Mouse (Mus musculus): Measurements from ENCODE around the gene Espn. TPM values are rescaled to one million over a fixed set of nuclear protein-coding genes. Genes with fewer than 3 reads are reported as not detected.

Gene Espn
- polyA plus RNA-seq, 1 experiment from 2014 or later, result 1.6 TPM

DNA sequence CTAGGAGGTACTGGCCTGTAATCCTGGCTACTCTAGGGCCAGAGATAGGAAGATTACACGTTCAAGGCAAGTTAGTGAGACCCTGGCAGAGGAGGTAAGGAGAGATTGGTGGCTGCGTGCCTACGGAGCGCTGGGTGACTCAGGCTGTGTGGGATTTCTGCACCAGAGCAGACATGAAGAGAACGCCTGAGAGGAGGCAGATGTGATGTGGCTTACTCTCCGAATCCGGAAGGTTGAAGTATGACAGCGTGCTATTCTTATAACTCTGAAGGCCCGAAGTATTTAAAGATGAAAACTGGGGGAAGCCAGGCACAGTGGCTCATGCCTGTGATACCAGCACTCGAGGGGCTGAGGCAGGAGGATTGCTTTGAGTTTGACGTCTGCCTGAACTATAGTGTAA, 51.6 kb downstream of the Espn start:
- H3K4me1 ChIP-seq (ENCODE audit: control insufficient read depth, insufficient read depth, low read length), result peaks cover 28% of the 10 kb centered on the region
- no peak overlapping the region for H3K27ac ChIP-seq (replicated peaks; ENCODE audit: low read depth, low read length)
- WGBS, result 81% methylated on average over 11 of the region's 11 CpGs

DNA sequence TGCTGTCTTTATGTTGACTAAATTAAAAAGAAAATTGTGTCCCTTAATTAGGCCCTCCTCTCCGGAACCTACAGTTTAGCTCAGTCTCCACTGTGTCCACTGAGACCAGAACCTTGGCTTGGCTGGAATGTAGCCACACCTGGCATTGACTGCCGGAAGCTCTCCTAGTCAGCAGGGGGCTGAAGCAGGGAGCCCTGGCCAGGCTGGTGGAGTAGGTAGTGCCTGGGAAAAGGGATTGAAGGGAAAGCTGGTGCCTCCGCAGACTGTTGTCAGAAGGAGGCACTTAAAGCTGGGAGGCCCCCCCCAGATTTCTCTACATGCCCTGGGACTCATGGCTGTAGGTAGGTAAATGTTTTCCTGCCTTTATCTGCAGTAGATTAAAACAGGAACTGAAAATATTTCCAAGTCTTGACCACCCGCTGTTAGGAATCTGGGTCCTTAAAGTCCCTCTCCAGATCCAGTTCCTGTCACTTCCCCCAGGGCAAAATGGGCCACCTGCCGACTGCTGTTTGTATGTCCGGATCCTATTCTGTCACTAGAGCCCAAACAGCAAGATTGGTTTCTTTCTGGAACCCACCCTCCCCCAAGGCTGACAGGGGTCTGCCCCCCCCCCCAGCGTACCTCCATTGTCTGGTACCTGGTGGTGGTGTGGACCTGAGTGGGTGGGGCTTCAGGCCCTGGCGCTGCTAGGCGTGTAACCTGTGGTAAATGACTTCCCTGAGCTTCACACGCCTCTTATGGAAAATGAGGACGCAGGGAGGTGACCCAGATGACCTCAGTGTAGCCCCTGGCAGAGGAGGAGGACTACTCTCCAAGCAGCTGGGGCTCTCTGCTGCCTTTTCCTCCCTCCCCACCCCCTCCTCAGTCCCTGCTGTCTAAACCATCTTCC, 54.0 kb downstream of the Espn start:
- no peak for ATAC-seq (ENCODE audit: insufficient number of reproducible peaks, low FRiP score, low TSS enrichment, low read depth)

More for the DNA sequence above, 51.6 kb downstream of the Espn start:
- DNase-seq (ENCODE audit: low spot score) (no peak), ATAC-seq (ENCODE audit: insufficient number of reproducible peaks, low FRiP score, low TSS enrichment, low read depth) (no peak)
- H3K4me2 ChIP-seq (ENCODE audit: low read depth, severe bottlenecking), result no peak overlapping the region
- H3K9me3 ChIP-seq (ENCODE audit: control insufficient read depth, low read length), result no peaks in the 10 kb centered on the region
- H3K27me3 ChIP-seq (ENCODE audit: control insufficient read depth, insufficient read depth, low read length), result no peaks in the 10 kb centered on the region
- H3K36me3 ChIP-seq (ENCODE audit: control insufficient read depth, insufficient read depth, low read length), result peaks cover 3% of the 10 kb centered on the region; the same call in 1 of the 2 replicates
- H3K4me3 ChIP-seq (ENCODE audit: low read depth, low read length), result no peak overlapping the region
- no peak overlapping the region for H3K9ac ChIP-seq (ENCODE audit: low read length)

DNA sequence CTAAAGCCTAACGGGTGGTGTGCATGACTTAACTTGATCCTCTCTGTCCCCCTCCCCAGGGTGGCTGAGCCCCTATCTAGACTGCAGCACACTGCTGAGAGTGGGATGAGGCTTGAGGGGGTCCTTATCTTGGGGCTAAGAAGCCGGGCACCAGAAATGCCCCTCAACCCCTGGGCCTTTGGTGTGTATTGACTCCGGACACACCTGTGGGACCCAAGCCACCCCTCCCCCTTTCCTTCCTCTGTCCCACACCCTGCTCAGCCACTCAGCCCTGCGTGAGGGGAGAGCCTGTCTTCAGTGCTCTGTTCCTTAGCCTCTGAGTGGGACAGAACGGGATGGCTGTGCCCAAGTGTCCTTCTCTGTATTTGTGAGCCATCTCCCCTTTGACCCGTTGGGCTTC, 55.2 kb downstream of the Espn start:
- H3K9ac ChIP-seq (ENCODE audit: low read length), result no peak overlapping the region
- DNase-seq (ENCODE audit: low spot score) (no peak), ATAC-seq (ENCODE audit: insufficient number of reproducible peaks, low FRiP score, low TSS enrichment, low read depth) (no peak)
- WGBS, result 58% methylated on average over 6 of the region's 6 CpGs
- no peaks in the 10 kb centered on the region for H3K36me3 ChIP-seq (ENCODE audit: control insufficient read depth, insufficient read depth, low read length)
- H3K27me3 ChIP-seq (ENCODE audit: control insufficient read depth, insufficient read depth, low read length), result no peaks in the 10 kb centered on the region
- H3K9me3 ChIP-seq (ENCODE audit: control insufficient read depth, low read length), result no peaks in the 10 kb centered on the region
- H3K4me3 ChIP-seq (ENCODE audit: low read depth, low read length), result 0 out of 2 replicates have a peak overlapping the region, but pooled peaks have one; percentile 3
- peaks cover 28% of the 10 kb centered on the region for H3K4me1 ChIP-seq (ENCODE audit: control insufficient read depth, insufficient read depth, low read length)
- no peak overlapping the region for H3K27ac ChIP-seq (replicated peaks; ENCODE audit: low read depth, low read length)
- no peak overlapping the region for H3K4me2 ChIP-seq (ENCODE audit: low read depth, severe bottlenecking)

More for the DNA sequence above, 54.0 kb downstream of the Espn start:
- no peak overlapping the region for H3K4me2 ChIP-seq (ENCODE audit: low read depth, severe bottlenecking)
- H3K27ac ChIP-seq (replicated peaks; ENCODE audit: low read depth, low read length), result no peak overlapping the region; the same call in 1 of the 2 replicates
- no peak for DNase-seq (ENCODE audit: low spot score)
- peaks cover 28% of the 10 kb centered on the region for H3K4me1 ChIP-seq (ENCODE audit: control insufficient read depth, insufficient read depth, low read length)
- no peaks in the 10 kb centered on the region for H3K9me3 ChIP-seq (ENCODE audit: control insufficient read depth, low read length)
- 23% methylated on average over 11 of the region's 11 CpGs for WGBS
- no peak overlapping the region for H3K9ac ChIP-seq (ENCODE audit: low read length)
- H3K36me3 ChIP-seq (ENCODE audit: control insufficient read depth, insufficient read depth, low read length), result no peaks in the 10 kb centered on the region
- H3K27me3 ChIP-seq (ENCODE audit: control insufficient read depth, insufficient read depth, low read length), result no peaks in the 10 kb centered on the region
- no peak overlapping the region for H3K4me3 ChIP-seq (ENCODE audit: low read depth, low read length)

DNA sequence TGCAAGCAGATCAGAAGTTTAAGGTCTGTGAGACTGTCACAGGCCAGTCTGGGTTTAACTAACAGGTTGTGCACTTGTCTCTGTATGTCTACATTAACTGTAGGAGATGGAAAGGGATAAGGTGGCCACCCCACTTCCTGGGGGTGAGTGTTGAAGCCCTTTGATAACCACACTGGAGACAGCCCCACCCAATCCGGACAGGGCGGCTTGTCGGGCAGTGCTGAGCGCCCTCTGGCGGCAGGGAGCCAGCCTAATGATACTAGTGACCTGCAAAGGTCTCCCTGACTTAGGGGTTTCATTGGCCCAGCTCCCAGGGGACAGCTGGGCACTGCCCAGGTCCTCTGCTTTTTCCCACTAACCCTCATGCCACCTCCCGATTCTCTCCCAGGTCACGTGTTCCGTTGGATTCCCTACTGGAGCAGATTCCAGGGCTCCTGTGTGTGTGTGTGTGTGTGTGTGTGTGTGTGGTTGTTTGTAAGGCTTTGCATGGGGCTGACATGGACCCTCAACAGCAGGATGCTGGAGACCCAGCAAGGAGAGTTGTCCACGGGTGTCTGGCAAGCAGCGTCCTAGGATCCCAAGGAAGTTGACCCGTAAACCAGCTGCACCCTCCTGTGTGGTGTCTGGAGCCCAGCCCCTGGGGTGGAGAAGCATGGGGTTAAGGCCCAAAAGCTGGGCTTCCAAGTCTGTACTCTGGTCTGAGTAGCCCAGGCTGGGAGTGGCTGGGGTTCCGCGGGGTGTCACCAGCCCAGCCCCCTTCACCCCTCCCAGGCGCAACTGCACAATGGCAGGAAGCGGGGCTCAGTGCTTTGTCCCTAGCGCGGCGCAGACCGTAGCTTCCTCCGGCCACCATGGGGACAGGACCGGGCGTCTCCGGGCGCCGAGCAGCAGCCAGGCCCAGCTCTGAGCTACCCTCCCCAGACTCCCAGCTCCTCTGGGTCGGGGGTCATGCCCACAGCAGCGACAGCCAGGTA, 55.9 kb downstream of the Espn start:
- peak; percentile 77 for DNase-seq (ENCODE audit: low spot score)

DNA sequence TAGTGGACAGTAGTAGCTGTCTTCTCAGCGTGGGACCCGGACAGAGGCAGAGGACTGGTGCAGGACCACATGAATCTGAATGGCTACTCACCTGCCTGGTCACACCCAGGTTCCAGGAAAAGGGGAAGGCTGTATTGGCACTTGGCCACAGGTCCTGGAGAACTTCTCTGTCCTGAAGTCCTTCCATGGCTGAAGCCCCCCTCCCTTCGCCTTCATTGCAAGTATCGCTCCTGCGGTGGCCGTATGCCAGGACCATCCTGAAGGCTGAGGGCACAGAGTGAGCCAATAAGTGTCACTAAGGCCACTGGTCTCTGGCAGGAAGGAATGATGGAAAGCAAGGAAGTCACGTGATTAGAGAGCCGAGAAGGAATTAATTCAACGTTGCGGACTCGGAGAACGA, 57.9 kb downstream of the Espn start:
- ATAC-seq (ENCODE audit: insufficient number of reproducible peaks, low FRiP score, low TSS enrichment, low read depth) (no peak), DNase-seq (ENCODE audit: low spot score) (no peak)
- H3K27me3 ChIP-seq (ENCODE audit: control insufficient read depth, insufficient read depth, low read length), result no peaks in the 10 kb centered on the region
- WGBS, result 87% methylated on average over 12 of the region's 12 CpGs
- no peaks in the 10 kb centered on the region for H3K36me3 ChIP-seq (ENCODE audit: control insufficient read depth, insufficient read depth, low read length)
- no peak overlapping the region for H3K4me2 ChIP-seq (ENCODE audit: low read depth, severe bottlenecking)
- no peaks in the 10 kb centered on the region for H3K9me3 ChIP-seq (ENCODE audit: control insufficient read depth, low read length)
- no peak overlapping the region for H3K27ac ChIP-seq (replicated peaks; ENCODE audit: low read depth, low read length)
- peaks cover 19% of the 10 kb centered on the region for H3K4me1 ChIP-seq (ENCODE audit: control insufficient read depth, insufficient read depth, low read length)
- H3K4me3 ChIP-seq (ENCODE audit: low read depth, low read length), result no peak overlapping the region
- no peak overlapping the region for H3K9ac ChIP-seq (ENCODE audit: low read length)

More for the DNA sequence above, 55.9 kb downstream of the Espn start:
- 18% methylated on average over 25 of the region's 27 CpGs for WGBS
- Histone ChIP-seq H3K9me3 (ENCODE audit: control insufficient read depth, low read length) (no peaks in the 10 kb centered on the region), H3K36me3 (ENCODE audit: control insufficient read depth, insufficient read depth, low read length) (no peaks in the 10 kb centered on the region), H3K27ac (replicated peaks; ENCODE audit: low read depth, low read length) (no peak overlapping the region), H3K4me1 (ENCODE audit: control insufficient read depth, insufficient read depth, low read length) (peaks cover 25% of the 10 kb centered on the region), H3K9ac (ENCODE audit: low read length) (peak overlapping the region; percentile 3; the same call in 1 of the 2 replicates), H3K27me3 (ENCODE audit: control insufficient read depth, insufficient read depth, low read length) (no peaks in the 10 kb centered on the region), H3K4me3 (ENCODE audit: low read depth, low read length) (0 out of 2 replicates have a peak overlapping the region, but pooled peaks have one; percentile 3), H3K4me2 (ENCODE audit: low read depth, severe bottlenecking) (no peak overlapping the region)
- peak; percentile 19; the same call in 1 of the 2 replicates for ATAC-seq (ENCODE audit: insufficient number of reproducible peaks, low FRiP score, low TSS enrichment, low read depth)

DNA sequence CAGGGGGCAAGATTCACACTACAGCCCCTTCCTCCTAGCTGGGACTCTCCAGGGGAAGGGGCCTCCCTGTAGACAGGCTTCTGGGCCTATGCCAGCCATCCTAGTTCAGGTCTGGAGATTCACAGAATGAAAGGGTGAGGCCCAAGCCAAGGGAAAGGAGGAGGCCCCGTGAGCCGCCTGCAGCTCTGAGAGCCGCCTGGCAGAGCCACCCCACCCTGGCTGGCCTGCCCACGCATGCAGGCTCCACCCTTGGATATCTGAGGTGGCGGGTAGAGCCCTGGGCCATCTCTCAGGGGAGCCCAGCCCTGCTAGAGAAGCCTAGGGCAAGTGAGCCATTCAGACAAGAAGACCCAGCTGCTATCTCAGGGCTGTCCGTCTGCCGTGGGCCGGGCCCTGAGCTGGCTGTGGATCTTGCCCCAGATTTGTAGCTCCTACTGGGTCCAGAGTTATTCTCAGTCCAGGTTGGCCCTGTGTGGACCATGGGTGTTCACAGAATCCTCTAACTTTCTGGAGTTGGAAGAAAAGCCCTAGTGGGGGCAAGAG, 59.3 kb downstream of the Espn start:
- no peak for ATAC-seq (ENCODE audit: insufficient number of reproducible peaks, low FRiP score, low TSS enrichment, low read depth)
- H3K27ac ChIP-seq (replicated peaks; ENCODE audit: low read depth, low read length), result no peak overlapping the region

DNA sequence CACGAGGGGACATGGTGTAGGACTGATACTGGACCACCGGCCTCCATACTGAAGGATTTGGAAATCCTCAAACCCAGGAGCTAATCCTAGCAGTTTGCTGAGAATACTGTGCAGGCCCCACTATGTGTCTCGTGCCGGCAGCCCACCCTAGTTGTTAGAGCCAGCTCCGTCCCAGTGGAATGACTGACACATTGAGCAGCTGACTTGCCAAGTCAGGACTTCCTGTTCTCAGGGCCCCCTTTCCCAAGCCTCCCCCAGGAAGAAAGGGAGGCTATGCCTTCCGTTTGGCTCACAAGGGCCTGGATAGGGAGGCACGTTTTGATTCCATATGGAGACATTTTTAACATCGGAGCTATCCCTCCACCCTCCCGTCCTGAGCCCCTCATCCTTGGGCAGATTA, 62.0 kb downstream of the Espn start:
- no peak for ATAC-seq (ENCODE audit: insufficient number of reproducible peaks, low FRiP score, low TSS enrichment, low read depth)
- Histone ChIP-seq H3K9ac (ENCODE audit: low read length) (no peak overlapping the region), H3K9me3 (ENCODE audit: control insufficient read depth, low read length) (0 out of 2 replicates have a peak, but pooled peaks cover 2% of the 10 kb centered on the region), H3K36me3 (ENCODE audit: control insufficient read depth, insufficient read depth, low read length) (no peaks in the 10 kb centered on the region), H3K4me2 (ENCODE audit: low read depth, severe bottlenecking) (no peak overlapping the region), H3K4me3 (ENCODE audit: low read depth, low read length) (no peak overlapping the region), H3K27ac (replicated peaks; ENCODE audit: low read depth, low read length) (no peak overlapping the region), H3K27me3 (ENCODE audit: control insufficient read depth, insufficient read depth, low read length) (no peaks in the 10 kb centered on the region; the same call in 1 of the 2 replicates), H3K4me1 (ENCODE audit: control insufficient read depth, insufficient read depth, low read length) (peaks cover 7% of the 10 kb centered on the region; the same call in 1 of the 2 replicates)
- WGBS, result 84% methylated on average over 9 of the region's 9 CpGs
- DNase-seq (ENCODE audit: low spot score), result no peak

More for the DNA sequence above, 59.3 kb downstream of the Espn start:
- no peaks in the 10 kb centered on the region for H3K36me3 ChIP-seq (ENCODE audit: control insufficient read depth, insufficient read depth, low read length)
- no peak overlapping the region for H3K9ac ChIP-seq (ENCODE audit: low read length)
- no peaks in the 10 kb centered on the region for H3K27me3 ChIP-seq (ENCODE audit: control insufficient read depth, insufficient read depth, low read length)
- DNase-seq (ENCODE audit: low spot score), result no peak
- WGBS, result 69% methylated on average over 8 of the region's 8 CpGs
- no peak overlapping the region for H3K4me3 ChIP-seq (ENCODE audit: low read depth, low read length)
- H3K4me1 ChIP-seq (ENCODE audit: control insufficient read depth, insufficient read depth, low read length), result peaks cover 14% of the 10 kb centered on the region
- no peaks in the 10 kb centered on the region for H3K9me3 ChIP-seq (ENCODE audit: control insufficient read depth, low read length)
- H3K4me2 ChIP-seq (ENCODE audit: low read depth, severe bottlenecking), result no peak overlapping the region

All from limb, embryonic 11.5 days (tissue).